Comparison of ENCODE assay signal across 10 mouse cellular contexts in genomic region chr12:71621542-71621941, GRCm38 (mm10).
"Had no signal": no experiment of that assay in that cellular context is flagged by ENCODE, and none has a peak within 500 bp of the region (broad histone marks: within the 10 kb centered on the region; RNA-seq: fewer than 3 reads in every experiment).

No protein-coding gene starts in this region.

- DNase-seq: liver, postnatal 0 days; lung, adult 2 months; lung, postnatal 14 days; lung, postnatal 36 days; right cerebral cortex, postnatal 14 days; right cerebral cortex, postnatal 4 days; spleen, adult 18-20 months; thymus, adult 18-20 months; thymus, postnatal 14 days; thymus, postnatal 36 days had no signal
